Mouse (Mus musculus) spleen, embryonic (tissue): ENCODE measurements around the gene Tnrc6b.

ENCODE experiments used
- CTCF ChIA-PET: fragments of 350-600 bp; sonication (Branson Sonifier 250); formaldehyde crosslinking; loops from one replicate; lab custom pipeline; 2022; lab: Charles Lee

Tnrc6b gene

DNA sequence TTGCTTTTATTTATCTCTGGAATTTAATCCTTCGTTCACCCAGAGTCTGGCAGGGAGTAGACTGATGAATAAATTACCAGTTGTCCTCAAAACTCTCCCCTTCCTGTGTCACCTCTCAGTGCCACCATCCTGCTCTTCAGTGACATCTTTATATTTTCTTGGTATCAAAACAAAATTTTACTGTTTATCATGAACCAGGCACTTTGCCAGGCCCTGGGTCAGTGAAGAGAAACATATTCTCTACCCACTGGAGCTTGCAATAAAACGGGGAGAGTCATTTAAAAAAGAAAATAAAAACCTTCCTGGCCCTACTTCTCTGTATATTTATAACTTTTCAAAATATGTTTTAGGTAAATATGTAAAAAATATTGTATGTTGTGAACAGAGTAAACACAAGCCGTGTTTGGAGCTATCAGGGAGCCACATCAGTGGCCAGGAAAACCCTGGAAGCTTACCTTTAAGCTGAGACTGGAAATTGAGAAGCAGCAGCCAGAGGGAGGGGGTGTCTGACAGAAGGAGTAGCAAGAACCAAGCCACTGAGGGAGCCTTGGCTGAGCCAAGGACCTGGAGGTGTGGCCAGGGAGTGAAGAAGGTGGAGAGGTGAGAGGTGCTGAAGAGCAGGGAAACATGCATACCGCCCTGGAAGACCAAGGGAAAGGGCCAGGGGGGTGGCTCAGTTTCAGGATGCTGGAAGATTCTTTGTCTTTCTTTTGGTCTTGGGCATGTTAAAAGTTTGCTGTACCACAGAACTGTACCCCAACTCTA is 21.3 kb downstream of the Tnrc6b start:
- CTCF ChIA-PET, result interaction anchor here (0.6 kb wide), 1 partner anchor 49 kb away, joined by 3 read pairs; no protein-coding TSS in a partner anchor

DNA sequence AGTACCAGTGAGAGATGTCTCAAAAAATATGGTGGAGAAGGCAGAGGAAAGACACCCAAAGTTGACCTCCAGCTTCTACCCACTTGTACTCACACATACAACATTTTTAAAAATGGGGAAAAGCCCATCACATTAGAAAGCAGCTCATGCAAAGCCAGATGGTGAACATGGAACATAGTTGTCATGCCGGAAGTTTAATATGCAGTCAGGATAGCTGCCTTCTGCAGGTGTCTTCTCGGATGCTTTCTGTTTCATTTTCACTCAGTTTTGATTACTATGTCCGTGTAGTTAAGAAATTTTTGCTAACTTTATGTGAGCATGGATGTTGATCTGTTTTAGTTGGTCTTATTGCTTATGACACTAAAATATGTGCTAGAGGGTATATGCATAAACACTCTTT is 24.2 kb downstream of the Tnrc6b start:
- CTCF ChIA-PET, result interaction anchor here (0.6 kb wide), 1 partner anchor 25 kb away, joined by 4 read pairs; no protein-coding TSS in a partner anchor

DNA sequence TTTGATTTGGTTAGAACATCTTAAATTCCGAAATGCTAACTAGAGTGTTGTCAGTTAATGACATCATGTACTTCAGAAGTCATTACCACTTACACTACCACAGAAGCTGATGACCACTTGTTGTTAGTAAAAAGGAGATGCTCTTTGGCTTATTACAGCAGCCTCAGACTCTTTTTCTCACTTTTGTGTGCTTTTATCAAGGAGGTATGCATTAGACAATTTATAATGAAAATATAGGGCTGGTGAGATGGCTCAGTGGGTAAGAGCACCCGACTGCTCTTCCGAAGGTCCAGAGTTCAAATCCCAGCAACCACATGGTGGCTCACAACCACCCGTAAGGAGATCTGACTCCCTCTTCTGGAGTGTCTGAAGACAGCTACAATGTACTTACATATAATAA is 24.6 kb downstream of the Tnrc6b start:
- CTCF ChIA-PET, result interaction anchor here (0.6 kb wide), 1 partner anchor 25 kb away, joined by 4 read pairs; no protein-coding TSS in a partner anchor

DNA sequence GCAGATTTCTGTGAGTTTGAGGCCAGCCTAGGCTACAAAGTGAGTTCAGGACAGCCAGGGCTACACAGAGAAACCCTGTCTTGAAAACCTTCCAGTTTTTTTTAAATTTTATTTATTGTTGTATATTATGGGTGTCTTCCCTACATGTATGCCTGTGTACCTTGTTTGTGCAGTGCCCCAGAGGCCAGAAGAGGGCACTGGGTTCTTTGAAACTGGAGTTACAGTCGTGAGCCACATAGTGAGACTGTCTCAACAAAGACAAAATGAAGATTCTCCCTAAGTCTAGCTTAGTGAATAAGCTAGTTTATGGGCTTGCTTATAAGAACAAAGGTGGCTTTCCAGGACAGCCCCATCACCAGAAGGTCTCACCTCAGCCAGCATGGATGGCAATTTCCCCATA is 25.4 kb downstream of the Tnrc6b start:
- CTCF ChIA-PET, result no interaction called here

DNA sequence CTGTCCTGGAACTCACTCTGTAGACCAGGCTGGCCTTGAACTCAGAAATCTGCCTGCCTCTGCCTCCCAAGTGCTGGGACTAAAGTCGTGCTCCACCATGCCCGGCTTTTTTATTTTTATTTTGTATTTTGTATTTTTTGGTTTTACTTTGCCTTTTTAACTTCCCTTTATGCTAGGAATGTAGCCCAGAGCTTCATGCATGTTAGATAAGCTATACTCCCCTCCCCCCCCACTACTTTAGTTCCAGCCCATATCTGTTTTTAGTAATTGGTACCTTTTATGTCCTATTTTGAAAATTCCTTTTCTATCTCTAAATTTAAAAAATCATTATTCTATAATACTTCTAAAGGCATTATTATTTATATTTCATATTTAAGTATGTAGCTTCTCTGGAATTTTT is 27.1 kb downstream of the Tnrc6b start:
- CTCF ChIA-PET, result interaction anchor here (0.6 to 0.7 kb wide), 2 partner anchors 117 to 212 kb away, joined by 4 read pairs; no protein-coding TSS in a partner anchor

DNA sequence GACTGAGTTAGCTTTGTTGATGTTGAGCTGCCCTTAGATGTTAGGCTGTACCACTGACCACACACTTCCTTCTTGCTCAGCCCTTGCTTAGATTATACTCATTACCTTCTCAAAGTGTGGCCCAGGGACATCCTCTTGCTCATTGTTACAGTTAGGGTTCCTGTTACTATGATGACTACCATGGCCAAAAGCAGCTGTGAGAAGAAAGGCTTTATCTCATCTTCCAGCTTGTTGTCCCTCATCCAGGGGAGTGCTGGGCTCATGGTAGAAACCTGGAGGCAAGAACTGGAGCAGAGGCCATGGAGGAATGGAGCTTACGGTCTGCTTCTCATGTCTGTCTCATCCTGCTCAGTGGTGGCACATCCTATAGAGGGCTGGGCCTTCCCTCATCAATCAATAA is 28.9 kb downstream of the Tnrc6b start:
- CTCF ChIA-PET, result no interaction called here

DNA sequence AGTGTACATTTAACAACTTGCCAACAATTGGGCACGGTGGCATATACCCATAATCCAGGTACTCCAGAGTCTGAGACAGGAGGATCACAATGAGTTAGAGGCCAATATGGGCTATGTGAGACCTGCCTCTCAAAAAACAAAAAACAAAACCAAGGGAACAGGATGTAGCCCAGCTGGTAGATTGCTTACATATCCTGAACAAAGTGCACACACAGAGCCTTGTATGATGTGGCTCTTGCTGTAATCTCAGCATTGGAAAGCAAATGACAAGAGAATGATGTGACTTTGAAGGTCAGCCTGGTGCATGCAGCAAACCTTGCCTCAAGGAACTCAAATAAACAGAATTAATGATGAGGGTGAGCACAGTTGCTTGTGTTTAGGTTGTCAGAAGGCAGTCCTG is 30.7 kb downstream of the Tnrc6b start:
- CTCF ChIA-PET, result no interaction called here

DNA sequence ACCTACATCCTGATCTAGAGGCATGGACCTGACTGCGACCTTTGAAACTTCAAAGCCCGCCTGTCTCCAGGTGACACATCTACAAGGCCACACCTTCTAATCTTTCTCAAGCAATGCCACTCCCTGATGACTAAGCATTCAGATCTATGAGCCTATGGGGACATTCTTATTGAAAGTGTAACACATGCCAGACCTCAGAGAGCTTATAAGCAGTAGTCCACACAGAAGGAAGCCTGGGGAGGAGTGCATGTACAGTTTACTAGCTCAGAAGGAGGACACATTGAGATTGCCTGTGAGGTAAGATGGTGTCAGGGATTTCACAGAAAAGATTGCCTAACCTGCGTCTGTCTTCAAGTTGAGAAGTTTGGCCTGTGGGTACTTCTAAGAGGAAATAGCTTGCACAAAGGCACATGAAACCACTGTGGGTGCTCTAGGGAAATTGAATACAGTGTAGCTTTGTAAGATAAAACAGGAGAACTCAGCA is 31.9 kb downstream of the Tnrc6b start:
- CTCF ChIA-PET, result no interaction called here

DNA sequence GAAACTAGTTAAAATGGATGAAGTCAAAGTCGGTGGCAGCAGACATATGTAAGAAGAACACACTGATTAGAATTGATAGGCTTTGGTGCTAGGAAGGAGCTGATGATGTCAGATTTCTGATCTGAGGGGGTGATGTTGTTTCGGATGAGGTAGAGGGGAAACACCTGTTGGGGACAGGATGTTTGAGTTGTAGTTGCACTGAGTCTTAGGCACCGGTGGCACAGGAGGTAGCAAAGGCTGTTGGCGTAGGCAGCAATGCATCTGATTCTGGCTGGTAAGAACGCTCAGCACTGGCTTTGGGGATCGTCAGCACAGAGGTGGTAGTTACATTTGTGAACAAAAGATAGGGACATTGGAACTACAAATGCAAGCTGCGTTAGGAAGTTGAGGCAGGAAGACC is 32.5 kb downstream of the Tnrc6b start:
- CTCF ChIA-PET, result no interaction called here

DNA sequence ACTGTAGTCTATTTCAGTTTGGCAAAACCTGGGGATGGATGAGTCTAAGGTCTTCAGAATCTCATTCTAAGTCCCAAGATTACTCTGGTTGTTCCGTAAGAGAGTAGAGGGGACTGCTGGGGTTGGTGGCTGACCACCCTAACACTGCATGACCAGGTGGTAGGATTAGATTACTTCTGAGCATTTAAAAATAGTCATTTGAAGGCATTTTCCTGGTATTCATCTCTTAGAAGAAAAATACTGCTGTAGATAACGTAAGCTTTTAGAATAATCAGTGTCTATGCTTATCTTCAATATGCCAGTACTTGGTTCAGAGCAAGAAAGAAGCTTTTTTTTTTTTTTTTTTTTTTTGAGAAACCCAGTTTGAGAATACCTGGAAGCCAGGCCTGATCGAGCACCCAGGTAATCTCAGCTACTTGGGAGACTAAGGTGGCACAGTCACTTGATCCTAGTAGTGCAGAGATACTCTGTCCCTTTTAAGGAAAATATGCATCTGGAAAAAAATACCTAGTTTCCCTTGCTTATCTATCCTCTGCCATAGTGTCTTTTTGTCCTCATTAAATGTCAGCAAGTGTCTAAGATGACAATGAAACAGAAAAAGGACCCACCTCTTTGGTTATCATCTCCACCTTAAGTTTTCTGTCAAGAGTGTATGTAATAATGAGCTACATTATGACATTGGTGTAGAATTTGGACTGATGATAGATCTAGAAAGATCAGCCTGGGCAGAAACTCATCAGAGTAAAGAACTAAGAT is 33.7 kb downstream of the Tnrc6b start:
- CTCF ChIA-PET, result interaction anchor here (0.6 kb wide), 3 partner anchors 11 to 1016 kb away, joined by 3 to 6 read pairs (median 4); no protein-coding TSS in a partner anchor

DNA sequence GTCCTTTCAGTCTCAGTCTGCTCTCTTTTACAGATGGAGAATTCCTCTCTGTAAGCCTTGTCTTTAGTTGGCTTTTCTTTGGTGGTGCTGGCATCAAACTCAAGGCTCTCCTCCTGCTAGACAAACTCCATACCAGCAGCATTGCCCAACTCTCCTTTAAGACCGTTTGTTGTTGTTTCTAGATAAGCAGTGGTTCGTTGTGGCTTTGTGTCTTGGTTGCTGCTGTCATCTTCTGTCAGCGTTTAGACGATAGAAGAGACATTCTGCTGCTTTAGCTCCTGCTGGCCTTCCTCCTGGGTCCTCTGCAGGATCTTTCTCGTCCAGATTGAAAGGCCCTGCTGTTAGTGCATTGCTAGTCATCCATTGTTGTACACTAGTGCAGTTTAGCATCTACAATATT is 37.9 kb downstream of the Tnrc6b start:
- CTCF ChIA-PET, result no interaction called here

DNA sequence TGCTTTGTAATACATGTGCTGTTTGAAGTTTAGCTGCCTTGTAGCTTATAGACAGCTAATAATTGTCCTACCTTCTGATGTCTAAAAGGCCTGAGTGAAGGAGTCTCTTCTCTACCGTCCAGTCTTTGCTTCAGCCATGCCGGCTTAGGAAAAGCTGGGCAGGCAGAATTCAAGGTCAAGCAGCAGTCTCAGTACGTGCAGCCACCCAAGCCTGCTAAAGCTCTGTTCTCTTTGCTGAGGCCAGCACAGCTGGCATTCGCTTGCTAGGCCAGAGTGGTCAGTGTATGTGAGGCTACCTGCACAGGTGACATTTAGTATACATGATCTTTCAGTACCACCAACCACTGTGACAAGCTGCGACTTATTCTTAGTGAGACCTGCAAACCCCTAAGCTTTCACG is 42.2 kb downstream of the Tnrc6b start:
- CTCF ChIA-PET, result no interaction called here

DNA sequence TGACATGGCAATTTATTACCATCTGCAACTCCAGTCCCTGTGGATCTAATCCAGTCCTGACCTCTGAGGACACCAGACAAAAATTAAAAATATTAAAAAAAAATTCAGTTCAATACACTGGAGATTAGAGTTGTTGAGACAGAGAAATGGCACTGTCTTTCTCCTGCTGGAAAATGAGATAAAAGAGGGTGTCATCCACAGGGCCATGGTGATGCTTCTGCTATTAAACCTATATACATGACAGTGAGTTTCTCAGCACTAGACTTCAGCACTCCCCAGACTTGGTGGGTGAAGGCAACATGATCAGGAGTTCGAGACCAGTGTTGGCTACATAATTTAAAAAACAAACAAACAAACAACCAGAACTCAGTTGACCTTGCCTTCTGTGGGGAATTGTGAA is 43.0 kb downstream of the Tnrc6b start:
- CTCF ChIA-PET, result no interaction called here

DNA sequence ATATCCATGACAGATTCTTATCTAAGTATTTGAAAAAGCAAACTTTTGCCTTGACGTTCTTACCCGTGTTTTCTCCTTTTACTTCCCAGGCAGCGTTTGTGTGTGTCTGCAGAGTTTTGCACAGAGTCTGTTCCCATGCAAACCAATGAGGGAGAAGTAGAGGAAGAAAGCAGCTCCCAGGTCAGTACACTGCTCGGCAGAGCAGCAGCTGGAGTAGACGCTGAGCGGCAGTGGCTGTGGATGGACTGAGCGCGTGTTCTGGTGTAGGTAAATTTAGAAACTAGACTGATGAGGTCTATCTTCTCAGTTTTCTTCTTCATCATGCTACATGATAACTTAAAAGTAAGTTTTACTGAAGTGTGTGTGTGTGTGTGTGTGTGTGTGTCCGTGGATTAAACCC is 48.3 kb downstream of the Tnrc6b start:
- CTCF ChIA-PET, result no interaction called here

DNA sequence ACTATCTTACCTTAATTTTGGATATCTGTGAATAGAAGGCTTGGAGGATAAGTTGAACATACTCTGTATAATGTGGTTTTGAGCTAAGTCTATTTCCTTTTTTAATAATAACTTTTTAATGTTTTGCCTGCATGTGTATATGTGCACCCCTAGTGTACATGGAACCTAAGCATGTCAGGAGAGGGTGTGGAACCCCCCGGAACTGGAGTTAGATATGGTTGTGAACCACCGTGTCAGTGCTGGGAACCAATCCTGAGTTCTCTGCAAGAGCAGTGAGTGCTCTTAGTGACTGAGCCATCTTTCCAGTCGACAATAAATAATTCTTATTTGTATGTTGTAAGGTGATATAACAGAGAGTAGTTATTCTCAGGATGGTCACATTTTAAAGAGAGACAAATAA is 49.4 kb downstream of the Tnrc6b start:
- CTCF ChIA-PET, result no interaction called here

DNA sequence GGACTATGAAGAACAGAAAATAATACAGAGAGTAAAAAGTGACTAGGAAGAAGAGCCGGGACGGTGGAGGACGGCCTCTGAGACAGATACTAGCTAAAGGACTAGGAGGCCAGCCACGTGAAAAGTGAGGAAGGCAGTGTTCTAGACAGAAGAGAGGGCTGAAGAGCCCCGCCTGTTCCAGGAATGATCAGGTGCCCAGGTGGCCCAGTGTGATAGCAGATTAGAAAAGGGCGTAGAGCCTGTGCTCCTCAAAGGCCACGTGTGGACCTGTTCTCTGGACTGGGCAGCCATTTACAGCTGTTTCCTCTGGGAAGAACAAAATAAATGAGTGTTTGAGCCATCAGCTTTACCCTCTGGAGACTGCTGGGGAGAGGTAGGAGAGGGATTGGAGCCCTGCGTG is 49.8 kb downstream of the Tnrc6b start:
- CTCF ChIA-PET, result no interaction called here

DNA sequence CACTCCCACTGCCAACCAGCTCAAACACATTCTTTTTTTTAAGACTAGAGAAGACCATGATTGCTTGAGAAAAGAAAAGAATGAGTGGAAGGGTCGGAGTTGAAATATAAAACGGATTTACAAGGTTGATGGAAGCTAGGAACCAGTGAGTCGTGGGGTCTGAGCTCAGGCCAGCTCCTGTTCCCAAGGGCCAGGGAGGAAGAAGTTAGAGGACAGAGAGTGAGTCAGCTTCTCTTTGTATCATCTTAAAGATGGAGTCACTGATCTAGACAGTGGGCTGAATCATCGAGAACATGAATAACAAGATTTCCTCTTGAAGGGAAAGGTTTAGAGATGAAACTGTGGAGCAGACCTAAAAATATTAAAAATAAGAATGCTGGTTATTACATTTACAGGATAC is 51.5 kb downstream of the Tnrc6b start:
- CTCF ChIA-PET, result no interaction called here

DNA sequence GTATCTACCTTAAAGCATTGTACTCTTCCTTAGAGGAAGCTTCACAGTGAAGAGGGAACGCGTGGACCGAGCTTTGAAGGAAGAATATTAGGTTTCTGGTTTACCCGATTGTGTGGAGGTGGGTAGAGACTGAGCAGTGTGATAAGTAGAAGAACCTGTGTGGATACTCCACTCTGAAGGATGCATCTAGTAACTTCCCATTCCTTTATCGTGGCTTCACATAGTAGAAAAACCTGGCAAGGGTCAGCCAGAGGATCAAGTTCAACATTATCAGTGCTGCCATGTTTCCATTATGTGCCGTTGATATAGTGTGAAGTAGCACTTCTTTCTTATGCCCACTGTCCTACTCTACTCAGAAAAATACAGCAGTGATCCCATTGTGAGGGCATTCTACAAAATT is 53.6 kb downstream of the Tnrc6b start:
- CTCF ChIA-PET, result interaction anchor here (0.6 kb wide), 1 partner anchor 48 kb away, joined by 4 read pairs; no protein-coding TSS in a partner anchor

DNA sequence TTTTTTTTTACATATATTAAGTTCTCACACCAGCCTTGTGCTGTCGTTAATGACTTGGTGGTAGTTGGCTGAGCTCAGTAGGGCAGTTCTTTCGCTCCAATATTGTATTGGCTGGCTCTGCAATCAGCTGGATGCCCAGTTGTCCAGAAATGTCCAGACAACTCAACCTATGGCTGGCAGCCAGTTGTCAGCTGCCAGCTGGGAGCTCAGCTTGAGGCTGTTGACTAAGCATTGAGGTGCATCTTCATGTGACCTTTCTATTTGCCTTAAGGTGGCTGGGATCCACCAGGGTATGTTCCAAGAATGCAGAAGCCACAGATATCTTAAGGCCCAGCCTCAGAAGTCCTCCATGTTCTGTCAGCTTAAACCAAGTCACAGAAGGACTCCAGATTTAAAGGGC is 54.3 kb downstream of the Tnrc6b start:
- CTCF ChIA-PET, result no interaction called here

DNA sequence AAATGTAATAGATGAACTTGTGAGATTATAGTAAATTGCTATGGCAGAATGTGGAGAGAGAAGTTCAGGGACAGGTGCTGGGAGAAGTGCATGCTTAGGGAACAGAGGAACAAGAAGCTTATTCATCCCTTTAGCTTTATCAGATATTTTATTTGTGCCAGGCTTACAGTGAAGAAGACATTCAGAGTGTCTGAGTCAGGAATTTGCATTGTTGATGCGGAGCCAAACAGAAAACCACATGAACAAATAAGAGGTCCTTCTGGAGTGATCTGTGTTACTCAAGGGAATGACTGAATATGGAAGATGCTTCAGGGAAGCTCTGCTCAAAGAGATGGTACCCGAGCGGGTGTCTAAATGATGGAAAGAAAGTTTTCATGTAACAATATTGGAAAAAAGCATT is 57.1 kb downstream of the Tnrc6b start:
- CTCF ChIA-PET, result no interaction called here

DNA sequence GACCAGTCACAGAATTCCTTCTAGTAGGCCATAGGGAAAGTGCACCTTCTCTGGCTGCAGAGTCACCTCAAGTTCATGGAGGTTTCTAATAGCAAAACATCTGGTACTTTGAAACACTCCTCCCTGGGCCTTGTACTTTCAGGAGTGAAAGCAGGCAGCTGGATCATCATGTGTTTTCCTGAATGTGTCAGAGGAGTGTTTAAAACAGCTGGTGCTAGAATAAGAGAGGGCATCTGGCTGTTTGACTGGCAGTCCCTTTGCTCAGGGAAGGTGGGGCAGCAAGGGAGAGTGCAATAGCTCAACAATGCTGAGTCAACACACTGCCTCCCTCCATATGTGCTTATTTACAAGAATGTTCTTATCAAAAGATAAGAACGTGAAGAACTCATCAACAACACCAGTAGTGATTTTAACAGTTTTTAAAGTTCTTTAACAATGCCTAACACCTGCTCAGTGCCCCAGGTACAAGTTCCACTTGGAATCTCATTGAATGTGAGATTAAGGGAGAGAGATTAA is 60.9 kb downstream of the Tnrc6b start:
- CTCF ChIA-PET, result no interaction called here

DNA sequence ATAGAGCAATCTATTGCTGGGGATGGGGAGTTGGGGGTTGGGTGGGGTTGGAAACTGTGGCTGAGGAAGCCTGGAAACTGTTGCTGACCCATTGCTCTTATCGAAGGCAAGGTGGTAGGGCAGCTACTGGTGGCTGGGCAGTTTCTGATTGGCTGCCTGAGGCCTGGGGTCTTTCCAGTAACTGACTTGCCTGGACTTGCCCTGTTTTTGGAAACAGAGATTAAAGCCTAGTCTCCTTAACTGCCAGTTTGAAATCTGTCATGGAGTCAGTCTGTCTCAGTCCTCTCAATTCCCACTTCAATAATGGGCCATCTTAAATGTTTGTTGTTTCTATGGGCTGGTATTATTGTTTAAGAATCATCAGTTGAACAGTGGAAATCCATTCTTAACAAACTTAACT is 63.6 kb downstream of the Tnrc6b start:
- CTCF ChIA-PET, result no interaction called here
